Mouse (Mus musculus) neural tube, embryonic 14.5 days (tissue): ENCODE measurements around the gene Hcrtr1. TPM values are rescaled to one million over a fixed set of nuclear protein-coding genes. Genes with fewer than 3 reads are reported as not detected.
A peak's percentile ranks its signal among the peaks of the same experiment; 100 is the strongest.

Experiments
- ATAC-seq: fragments of 200-750 bp; cut with Nextera tagmentation; 2 replicates; pipeline ENCODE4 v1.8.0; 2017; ENCODE audit warnings: low read depth, mild to moderate bottlenecking, moderate TSS enrichment, moderate library complexity
- H3K27ac ChIP-seq: fragments of 300-500 bp; sonication (generic); 2 replicates; pipeline ENCODE4 v1.5.1; 2014; ENCODE audit warnings: low read depth, mild to moderate bottlenecking, control low read depth, low read length, moderate library complexity, mixed read lengths
- H3K27me3 ChIP-seq: fragments of 300-500 bp; sonication (generic); 2 replicates; pipeline ENCODE4 v1.6.1; 2014; ENCODE audit warnings: low read length; ENCODE audit not compliant: control insufficient read depth, insufficient read depth
- H3K36me3 ChIP-seq: fragments of 300-500 bp; sonication (generic); 2 replicates; pipeline ENCODE4 v1.6.1; 2014; ENCODE audit warnings: low read length, mixed read lengths; ENCODE audit not compliant: control insufficient read depth, insufficient read depth
- H3K4me1 ChIP-seq: fragments of 300-500 bp; sonication (generic); 2 replicates; pipeline ENCODE4 v1.6.1; 2014; ENCODE audit warnings: low read length; ENCODE audit not compliant: control insufficient read depth, insufficient read depth
- H3K4me2 ChIP-seq: fragments of 300-500 bp; sonication (generic); 2 replicates; pipeline ENCODE4 v1.6.1; 2014; ENCODE audit warnings: mild to moderate bottlenecking, low read depth, low read length, control low read depth
- H3K4me3 ChIP-seq: fragments of 300-500 bp; sonication (generic); 2 replicates; pipeline ENCODE4 v1.5.1; 2014; ENCODE audit warnings: low read depth, low read length, control low read depth, mixed read lengths
- H3K9ac ChIP-seq: fragments of 300-500 bp; sonication (generic); replicated peaks from 2 replicates; pipeline ENCODE4 v1.6.1; 2014; ENCODE audit warnings: low read depth, mild to moderate bottlenecking, control low read depth, low read length, mixed read lengths
- H3K9me3 ChIP-seq: fragments of 300-500 bp; sonication (generic); 2 replicates; pipeline ENCODE4 v1.6.1; 2016; ENCODE audit warnings: low read length; ENCODE audit not compliant: control insufficient read depth
- WGBS: fragments of 180-500 bp; shearing (Covaris S2); extraction: QIAGEN DNeasy Blood & Tissue Kit; methylation state at CpG from one replicate; pipeline ENCODE4 v1.1.7; 2014; 5-methylcytosine and 5-hydroxymethylcytosine counted together
- polyA plus RNA-seq: library from polyadenylated mRNA; unstranded; fragments of >200 nt; fragmentation: Nextera tagmentation; extraction: Ambion mirVana; gene quantifications from 2 replicates; pipeline ENCODE4 v1.2.1, GENCODE M21; 2014

The Hcrtr1 gene
- polyA plus RNA-seq, 1 experiment from 2014 or later, result 1.8 TPM

- Histone ChIP-seq H3K4me1 (peaks cover 8% of the 10 kb centered on the region), H3K9ac (no peak overlapping the region), H3K27ac (no peak overlapping the region), H3K4me3 (no peak overlapping the region), H3K4me2 (no peak overlapping the region), H3K9me3 (no peaks in the 10 kb centered on the region), H3K36me3 (no peaks in the 10 kb centered on the region), H3K27me3 (peaks cover 6% of the 10 kb centered on the region; the same call in 1 of the 2 replicates)
- 72% methylated on average over 7 of the region's 7 CpGs for WGBS
- ATAC-seq, result no peak
These were observed 38.4 kb upstream of the Hcrtr1 start for GRCm38 (mm10) chr4:130177536-130177935.

- no peaks in the 10 kb centered on the region for H3K9me3 ChIP-seq
- H3K27me3 ChIP-seq, result peaks cover 6% of the 10 kb centered on the region; the same call in 1 of the 2 replicates
- H3K36me3 ChIP-seq, result no peaks in the 10 kb centered on the region
- ATAC-seq, result no peak
- H3K4me1 ChIP-seq, result peaks cover 8% of the 10 kb centered on the region
- H3K4me3 ChIP-seq, result no peak overlapping the region
- H3K9ac ChIP-seq, result no peak overlapping the region
- WGBS, result 83% methylated on average over 4 of the region's 4 CpGs
- no peak overlapping the region for H3K27ac ChIP-seq
- H3K4me2 ChIP-seq, result no peak overlapping the region
These were observed 37.9 kb upstream of the Hcrtr1 start for GRCm38 (mm10) chr4:130177087-130177486.

GRCm38 (mm10) chr4:130176156-130176720 lies 37.1 kb upstream of the Hcrtr1 start:
- Histone ChIP-seq H3K4me2 (no peak overlapping the region), H3K9me3 (no peaks in the 10 kb centered on the region), H3K27ac (no peak overlapping the region), H3K4me3 (no peak overlapping the region), H3K4me1 (peaks cover 8% of the 10 kb centered on the region), H3K27me3 (peaks cover 6% of the 10 kb centered on the region; the same call in 1 of the 2 replicates), H3K9ac (no peak overlapping the region), H3K36me3 (no peaks in the 10 kb centered on the region)
- ATAC-seq, result no peak
- 84% methylated on average over 5 of the region's 5 CpGs for WGBS

GRCm38 (mm10) chr4:130175072-130175711 lies 36.0 kb upstream of the Hcrtr1 start, which contains the start of gene Tinagl1:
Gene Tinagl1, minus strand, starts transcription at chr4:130175122.
- Histone ChIP-seq H3K4me3 (no peak within 1 kb of the TSS; the same call in 1 of the 2 replicates), H3K27ac (no peak within 1 kb of the TSS), H3K4me1 (peaks cover 8% of the 10 kb centered on the region), H3K27me3 (peaks cover 6% of the 10 kb centered on the region; the same call in 1 of the 2 replicates), H3K4me2 (peak within 1 kb of the TSS; percentile 27; the same call in 1 of the 2 replicates), H3K9ac (no peak within 1 kb of the TSS), H3K9me3 (no peaks in the 10 kb centered on the region), H3K36me3 (no peaks in the 10 kb centered on the region)
- ATAC-seq, result no peak
- 0% methylated on average over 13 of the region's 14 CpGs for WGBS

- peaks cover 6% of the 10 kb centered on the region; the same call in 1 of the 2 replicates for H3K27me3 ChIP-seq
- no peak overlapping the region for H3K27ac ChIP-seq
- 4% methylated on average over 25 of the region's 25 CpGs for WGBS
- H3K9ac ChIP-seq, result no peak overlapping the region
- no peak overlapping the region; the same call in 1 of the 2 replicates for H3K4me3 ChIP-seq
- peaks cover 8% of the 10 kb centered on the region for H3K4me1 ChIP-seq
- peak overlapping the region; percentile 27; the same call in 1 of the 2 replicates for H3K4me2 ChIP-seq
- H3K9me3 ChIP-seq, result no peaks in the 10 kb centered on the region
- no peaks in the 10 kb centered on the region for H3K36me3 ChIP-seq
- no peak; the same call in 1 of the 2 replicates for ATAC-seq
These were observed 35.3 kb upstream of the Hcrtr1 start for GRCm38 (mm10) chr4:130174335-130175031.

- no peak overlapping the region for H3K4me3 ChIP-seq
- no peaks in the 10 kb centered on the region for H3K9me3 ChIP-seq
- H3K27ac ChIP-seq, result no peak overlapping the region
- H3K4me2 ChIP-seq, result no peak overlapping the region
- H3K27me3 ChIP-seq, result peaks cover 6% of the 10 kb centered on the region; the same call in 1 of the 2 replicates
- no peak overlapping the region for H3K9ac ChIP-seq
- H3K36me3 ChIP-seq, result no peaks in the 10 kb centered on the region
- H3K4me1 ChIP-seq, result peaks cover 8% of the 10 kb centered on the region
- ATAC-seq, result no peak
- WGBS, result 44% methylated on average over 19 of the region's 19 CpGs
These were observed 34.8 kb upstream of the Hcrtr1 start for GRCm38 (mm10) chr4:130173911-130174311.

GRCm38 (mm10) chr4:130173060-130173822 lies 34.1 kb upstream of the Hcrtr1 start:
- Histone ChIP-seq H3K27me3 (peaks cover 6% of the 10 kb centered on the region; the same call in 1 of the 2 replicates), H3K9me3 (no peaks in the 10 kb centered on the region), H3K9ac (no peak overlapping the region), H3K4me2 (no peak overlapping the region), H3K27ac (no peak overlapping the region), H3K4me1 (peaks cover 10% of the 10 kb centered on the region), H3K4me3 (no peak overlapping the region), H3K36me3 (no peaks in the 10 kb centered on the region)
- no peak for ATAC-seq
- 69% methylated on average over 11 of the region's 11 CpGs for WGBS

- H3K27ac ChIP-seq, result no peak overlapping the region
- H3K36me3 ChIP-seq, result no peaks in the 10 kb centered on the region
- WGBS, result 70% methylated on average over 11 of the region's 11 CpGs
- no peak for ATAC-seq
- peaks cover 6% of the 10 kb centered on the region; the same call in 1 of the 2 replicates for H3K27me3 ChIP-seq
- H3K4me2 ChIP-seq, result no peak overlapping the region
- H3K4me1 ChIP-seq, result peaks cover 11% of the 10 kb centered on the region
- H3K4me3 ChIP-seq, result no peak overlapping the region
- no peaks in the 10 kb centered on the region for H3K9me3 ChIP-seq
- H3K9ac ChIP-seq, result no peak overlapping the region
These were observed 33.0 kb upstream of the Hcrtr1 start for GRCm38 (mm10) chr4:130171951-130172765.
